Mouse (Mus musculus) intestine, embryonic 16.5 days (tissue): ENCODE data around the gene Akap13. TPM values are rescaled to one million over a fixed set of nuclear protein-coding genes. Genes with fewer than 3 reads are reported as not detected.
A peak's percentile ranks its signal among the peaks of the same experiment; 100 is the strongest.

Experiments used
- ATAC-seq: fragments of 200-750 bp; cut with Nextera tagmentation; 2 replicates; pipeline ENCODE4 v1.8.0; 2017; ENCODE audit warnings: moderate TSS enrichment, moderate library complexity
- H3K27ac ChIP-seq: fragments of 300-500 bp; sonication (generic); 2 replicates; pipeline ENCODE4 v1.5.1; 2014; ENCODE audit warnings: mild to moderate bottlenecking, low read length
- H3K27me3 ChIP-seq: fragments of 300-500 bp; sonication (generic); replicated peaks from 2 replicates; pipeline ENCODE4 v1.6.1; 2014; ENCODE audit warnings: low read length, control low read depth, mixed read lengths; ENCODE audit not compliant: control insufficient read depth, insufficient read depth
- H3K36me3 ChIP-seq: fragments of 300-500 bp; sonication (generic); 2 replicates; pipeline ENCODE4 v1.6.1; 2014; ENCODE audit warnings: low read length, control low read depth; ENCODE audit not compliant: control insufficient read depth, insufficient read depth
- H3K4me1 ChIP-seq: fragments of 300-500 bp; sonication (generic); 2 replicates; pipeline ENCODE4 v1.6.1; 2014; ENCODE audit warnings: low read length, control low read depth, mixed read lengths; ENCODE audit not compliant: control insufficient read depth, insufficient read depth
- H3K4me2 ChIP-seq: fragments of 300-500 bp; sonication (generic); 2 replicates; pipeline ENCODE4 v1.6.1; 2014; ENCODE audit warnings: low read depth, low read length, control low read depth
- H3K4me3 ChIP-seq: fragments of 300-500 bp; sonication (generic); 2 replicates; pipeline ENCODE4 v1.5.1; 2014; ENCODE audit warnings: mild to moderate bottlenecking, low read length
- H3K9ac ChIP-seq: fragments of 300-500 bp; sonication (generic); 2 replicates; pipeline ENCODE4 v1.6.1; 2014; ENCODE audit warnings: low read depth, low read length
- H3K9me3 ChIP-seq: fragments of 300-500 bp; sonication (generic); 2 replicates; pipeline ENCODE4 v1.6.1; 2016; ENCODE audit warnings: low read length, control low read depth; ENCODE audit not compliant: control insufficient read depth
- WGBS: fragments of 180-500 bp; shearing (Covaris S2); extraction: QIAGEN DNeasy Blood & Tissue Kit; methylation state at CpG from one replicate; pipeline ENCODE4 v1.1.7; 2014; 5-methylcytosine and 5-hydroxymethylcytosine counted together
- polyA plus RNA-seq: library from polyadenylated mRNA; unstranded; fragments of >200 nt; fragmentation: Nextera tagmentation; extraction: Ambion mirVana; gene quantifications from 2 replicates; pipeline ENCODE4 v1.2.1, GENCODE M21; 2015

The Akap13 gene
- polyA plus RNA-seq, 1 experiment from 2014 or later, result 24.9 TPM

- WGBS, result 87% methylated on average over 4 of the region's 4 CpGs
- Histone ChIP-seq H3K4me2 (no peak overlapping the region), H3K9ac (no peak overlapping the region), H3K27ac (no peak overlapping the region), H3K36me3 (no peaks in the 10 kb centered on the region), H3K9me3 (no peaks in the 10 kb centered on the region), H3K4me3 (no peak overlapping the region), H3K27me3 (no peaks in the 10 kb centered on the region), H3K4me1 (no peaks in the 10 kb centered on the region)
- ATAC-seq, result no peak
These were observed 15.8 kb upstream of the Akap13 start for GRCm38 (mm10) chr7:75439570-75439969.

- Histone ChIP-seq H3K27ac (no peak overlapping the region), H3K4me3 (no peak overlapping the region), H3K27me3 (no peaks in the 10 kb centered on the region), H3K9me3 (no peaks in the 10 kb centered on the region), H3K4me2 (no peak overlapping the region), H3K36me3 (no peaks in the 10 kb centered on the region), H3K9ac (no peak overlapping the region), H3K4me1 (no peaks in the 10 kb centered on the region)
- 74% methylated on average over 2 of the region's 2 CpGs for WGBS
- ATAC-seq, result 0 out of 2 replicates have a peak, but pooled peaks have one; percentile 46
These were observed 15.1 kb upstream of the Akap13 start for GRCm38 (mm10) chr7:75440241-75440640.

GRCm38 (mm10) chr7:75441947-75442346 lies 13.4 kb upstream of the Akap13 start:
- Histone ChIP-seq H3K4me2 (no peak overlapping the region), H3K36me3 (no peaks in the 10 kb centered on the region), H3K27ac (no peak overlapping the region), H3K9ac (no peak overlapping the region), H3K27me3 (no peaks in the 10 kb centered on the region), H3K9me3 (no peaks in the 10 kb centered on the region), H3K4me3 (no peak overlapping the region), H3K4me1 (no peaks in the 10 kb centered on the region)
- 57% methylated on average over 2 of the region's 2 CpGs for WGBS
- no peak for ATAC-seq

- H3K4me1 ChIP-seq, result peaks cover 14% of the 10 kb centered on the region
- ATAC-seq, result peak; percentile 2; the same call in 1 of the 2 replicates
- no peaks in the 10 kb centered on the region for H3K36me3 ChIP-seq
- H3K27ac ChIP-seq, result peak overlapping the region; percentile 99
- H3K27me3 ChIP-seq, result no peaks in the 10 kb centered on the region
- 1% methylated on average over 25 of the region's 25 CpGs for WGBS
- H3K9ac ChIP-seq, result peak overlapping the region; percentile 98
- peak overlapping the region; percentile 95 for H3K4me3 ChIP-seq
- peak overlapping the region; percentile 81 for H3K4me2 ChIP-seq
- H3K9me3 ChIP-seq, result no peaks in the 10 kb centered on the region
These were observed 986 bp downstream of the Akap13 start for GRCm38 (mm10) chr7:75456152-75456888.

GRCm38 (mm10) chr7:75460290-75460689 lies 5.0 kb downstream of the Akap13 start:
- no peak for ATAC-seq
- H3K36me3 ChIP-seq, result no peaks in the 10 kb centered on the region
- H3K27ac ChIP-seq, result no peak overlapping the region
- peaks cover 30% of the 10 kb centered on the region for H3K4me1 ChIP-seq
- no peak overlapping the region for H3K9ac ChIP-seq
- H3K27me3 ChIP-seq, result no peaks in the 10 kb centered on the region
- H3K4me3 ChIP-seq, result no peak overlapping the region
- H3K9me3 ChIP-seq, result no peaks in the 10 kb centered on the region
- WGBS, result 53% methylated on average over 1 of the region's 1 CpGs
- H3K4me2 ChIP-seq, result no peak overlapping the region

- peaks cover 33% of the 10 kb centered on the region for H3K4me1 ChIP-seq
- H3K9me3 ChIP-seq, result no peaks in the 10 kb centered on the region
- no peak overlapping the region for H3K27ac ChIP-seq
- H3K9ac ChIP-seq, result no peak overlapping the region
- no peak for ATAC-seq
- no peaks in the 10 kb centered on the region for H3K36me3 ChIP-seq
- no peaks in the 10 kb centered on the region for H3K27me3 ChIP-seq
- no peak overlapping the region for H3K4me3 ChIP-seq
- H3K4me2 ChIP-seq, result no peak overlapping the region
These were observed 8.3 kb downstream of the Akap13 start for GRCm38 (mm10) chr7:75463579-75464162.

- no peak for ATAC-seq
- H3K9ac ChIP-seq, result no peak overlapping the region
- peaks cover 29% of the 10 kb centered on the region for H3K4me1 ChIP-seq
- no peak overlapping the region for H3K4me2 ChIP-seq
- 74% methylated on average over 7 of the region's 7 CpGs for WGBS
- H3K36me3 ChIP-seq, result no peaks in the 10 kb centered on the region
- no peak overlapping the region for H3K4me3 ChIP-seq
- no peaks in the 10 kb centered on the region for H3K27me3 ChIP-seq
- H3K27ac ChIP-seq, result no peak overlapping the region
- no peaks in the 10 kb centered on the region for H3K9me3 ChIP-seq
These were observed 12.5 kb downstream of the Akap13 start for GRCm38 (mm10) chr7:75467791-75468190.

GRCm38 (mm10) chr7:75470318-75470925 lies 15.1 kb downstream of the Akap13 start:
- Histone ChIP-seq H3K4me1 (peaks cover 13% of the 10 kb centered on the region; the same call in 1 of the 2 replicates), H3K4me2 (no peak overlapping the region), H3K27ac (no peak overlapping the region), H3K4me3 (no peak overlapping the region), H3K9ac (no peak overlapping the region), H3K27me3 (no peaks in the 10 kb centered on the region), H3K9me3 (no peaks in the 10 kb centered on the region), H3K36me3 (no peaks in the 10 kb centered on the region)
- 66% methylated on average over 7 of the region's 7 CpGs for WGBS
- ATAC-seq, result no peak

- Histone ChIP-seq H3K4me2 (no peak overlapping the region), H3K9me3 (no peaks in the 10 kb centered on the region), H3K27me3 (no peaks in the 10 kb centered on the region), H3K36me3 (no peaks in the 10 kb centered on the region), H3K9ac (no peak overlapping the region), H3K4me1 (peaks cover 3% of the 10 kb centered on the region; the same call in 1 of the 2 replicates), H3K27ac (no peak overlapping the region), H3K4me3 (no peak overlapping the region)
- no peak for ATAC-seq
- 62% methylated on average over 7 of the region's 7 CpGs for WGBS
These were observed 17.2 kb downstream of the Akap13 start for GRCm38 (mm10) chr7:75472316-75473195.
